Mouse (Mus musculus) embryonic stem cell, embryonic (primary cell): ENCODE results near the gene Gm28035.

ENCODE experiments used
- CTCF ChIA-PET, 4 experiments: fragments of 300-600 bp in 2 of 4; fragments of 350-600 bp in 2 of 4; sonication (Branson Sonifier 250); formaldehyde crosslinking; loops; one replicate each; lab custom pipeline; 2022; ENCODE audit warnings: inconsistent platforms in 2 of 4; lab: Charles Lee
- POLR2A ChIA-PET, 4 experiments: fragments of 300-600 bp in 2 of 4; fragments of 350-600 bp in 2 of 4; sonication (Branson Sonifier 250); formaldehyde crosslinking; loops; one replicate each; lab custom pipeline; 2022; ENCODE audit warnings: antibody characterized with exemption in 4 of 4, inconsistent platforms in 1 of 4; lab: Charles Lee

The Gm28035 gene

GRCm38 (mm10) chr2:30240267-30240666, at the start of gene Gm28035:
Gm28035 (plus strand) TSS chr2:30240567.
- ChIA-PET POLR2A (interaction anchor here in 2 of 4 experiments (0.6 to 8.2 kb wide), 7 partner anchors 8 to 432 kb away, joined by 3 to 66 read pairs (median 4); partner anchors contain the start of gene Spout1 (in 1 of the 2)), CTCF (interaction anchor here in 1 of 4 experiments (1.0 kb wide), 1 partner anchor 101 kb away, joined by 3 read pairs; no protein-coding TSS in a partner anchor)

- ChIA-PET CTCF (interaction anchor here in 3 of 4 experiments (0.7 to 3.6 kb wide), 4 partner anchors 11 to 20 kb away, joined by 3 to 13 read pairs (median 6); partner anchors contain the start of gene Kyat1 (in 1 of the 3)), POLR2A (interaction anchor here (0.6 to 7.6 kb wide), 16 partner anchors 9 to 1065 kb away, joined by 3 to 102 read pairs (median 5); partner anchors contain the start of genes Spout1 (in 3 of the 4), Kyat1 (in 2 of the 4), Endog (in 1 of the 4) and Phyhd1 (in 1 of the 4))
These were observed 48.4 kb upstream of the Gm28035 start for GRCm38 (mm10) chr2:30191790-30192580.

DNA sequence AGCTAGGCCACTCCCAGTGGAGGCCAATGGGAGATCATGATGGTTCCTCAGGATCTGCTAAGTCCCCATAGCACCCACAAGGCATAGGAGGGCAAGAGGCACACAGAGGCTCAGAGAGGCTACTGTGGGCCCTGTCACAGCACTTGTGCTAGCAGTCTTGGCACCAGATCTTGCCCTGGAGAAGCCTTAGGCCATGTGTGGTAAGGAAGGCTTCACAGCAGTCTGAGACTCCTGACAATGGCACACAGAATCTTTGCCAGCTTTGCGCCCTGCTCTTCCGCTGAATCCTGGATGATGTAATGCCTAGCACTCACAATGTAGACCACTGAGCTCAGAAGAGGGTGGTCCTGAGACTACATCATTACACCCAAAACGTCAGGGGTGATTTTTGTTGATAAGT, 45.7 kb upstream of the Gm28035 start:
- ChIA-PET POLR2A (interaction anchor here (0.7 to 5.5 kb wide), 13 partner anchors 8 to 1562 kb away, joined by 3 to 33 read pairs (median 4); partner anchors contain the start of genes Kyat1 (in 3 of the 4), Lrrc8a (in 1 of the 4) and Spout1 (in 1 of the 4)), CTCF (interaction anchor here (0.7 to 3.6 kb wide), 5 partner anchors 8 to 616 kb away, joined by 3 to 13 read pairs (median 4); no protein-coding TSS in a partner anchor)

DNA sequence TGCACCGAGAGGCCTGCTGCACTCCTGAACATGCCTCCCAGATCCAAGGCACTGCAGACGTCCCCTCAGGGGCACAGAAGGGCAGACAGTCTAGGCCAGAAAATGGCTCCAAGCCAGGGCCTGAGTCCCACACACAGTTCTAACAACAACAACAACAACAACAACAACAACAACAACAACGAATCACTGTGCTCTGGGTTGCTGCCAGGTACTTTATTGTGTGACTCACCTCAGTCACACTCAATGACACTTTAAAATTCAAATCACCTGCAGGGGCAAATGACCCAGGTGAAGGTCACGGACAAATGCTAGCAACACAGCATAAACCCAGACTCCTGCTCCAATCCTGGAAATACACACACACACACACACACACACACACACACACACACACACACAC, 42.3 kb upstream of the Gm28035 start:
- POLR2A ChIA-PET = interaction anchor here in 2 of 4 experiments (0.6 to 3.0 kb wide), 5 partner anchors 8 to 380 kb away, joined by 3 to 26 read pairs (median 5); partner anchors contain the start of gene Spout1 (in 1 of the 2)
- CTCF ChIA-PET = interaction anchor here in 3 of 4 experiments (0.6 to 1.0 kb wide), 3 partner anchors 13 to 92 kb away, joined by 3 to 4 read pairs (median 3); no protein-coding TSS in a partner anchor

DNA sequence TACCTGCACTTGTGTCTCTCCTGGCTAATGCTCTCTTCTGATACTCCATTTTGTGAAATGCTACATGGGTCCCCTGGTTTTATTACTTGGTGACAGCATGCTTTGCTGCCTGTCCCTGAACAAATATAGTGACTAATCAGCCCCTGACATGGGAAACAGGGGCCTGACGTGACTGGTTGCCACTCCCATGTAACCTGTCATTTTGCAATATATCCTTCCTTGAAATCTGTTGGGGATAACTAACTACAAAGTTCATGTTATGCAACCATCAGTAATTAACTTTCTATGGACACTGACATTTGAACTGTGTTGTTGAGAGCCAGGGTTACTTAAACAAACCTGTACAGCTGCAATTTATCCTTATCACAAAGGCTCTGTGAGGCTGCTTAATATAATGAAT, 40.4 kb upstream of the Gm28035 start:
- CTCF ChIA-PET = no interaction called here
- POLR2A ChIA-PET = interaction anchor here in 3 of 4 experiments (0.6 to 2.4 kb wide), 6 partner anchors 10 to 573 kb away, joined by 3 to 8 read pairs (median 4); partner anchors contain the start of gene Spout1 (in 1 of the 3)

- POLR2A ChIA-PET = interaction anchor here in 3 of 4 experiments (0.6 to 2.4 kb wide), 5 partner anchors 22 to 572 kb away, joined by 3 to 8 read pairs (median 3); partner anchors contain the start of genes Spout1 (in 2 of the 3) and Endog (in 1 of the 3)
- CTCF ChIA-PET = interaction anchor here in 2 of 4 experiments (0.6 to 0.7 kb wide), 3 partner anchors 28 to 270 kb away, joined by 3 read pairs; no protein-coding TSS in a partner anchor
These were observed 39.9 kb upstream of the Gm28035 start for GRCm38 (mm10) chr2:30200388-30200925.

- CTCF ChIA-PET = interaction anchor here (0.6 to 2.0 kb wide), 52 partner anchors 9 to 970 kb away, joined by 3 to 19 read pairs (median 4); partner anchors contain the start of genes Spout1 (in 4 of the 4), Endog (in 1 of the 4), Lrrc8a (in 1 of the 4) and Pkn3 (in 1 of the 4)
- POLR2A ChIA-PET = interaction anchor here in 3 of 4 experiments (0.6 to 4.6 kb wide), 32 partner anchors 9 to 212 kb away, joined by 3 to 33 read pairs (median 4); partner anchors contain the start of genes Spout1 (in 2 of the 3), Crat (in 1 of the 3), Dolpp1 (in 1 of the 3) and Endog (in 1 of the 3)
These were observed 36.9 kb upstream of the Gm28035 start for GRCm38 (mm10) chr2:30203439-30203838.

GRCm38 (mm10) chr2:30205255-30205628, 35.1 kb upstream of the Gm28035 start:
- ChIA-PET CTCF (interaction anchor here in 3 of 4 experiments (0.5 to 1.6 kb wide), 10 partner anchors 13 to 748 kb away, joined by 3 to 30 read pairs (median 4); partner anchors contain the start of genes Spout1 (in 2 of the 3), Cercam (in 1 of the 3), Endog (in 1 of the 3) and Tor1b (in 1 of the 3)), POLR2A (interaction anchor here (0.6 to 4.6 kb wide), 58 partner anchors 8 to 1603 kb away, joined by 3 to 33 read pairs (median 4); partner anchors contain the start of genes Endog (in 3 of the 4), Spout1 (in 3 of the 4), Lrrc8a (in 2 of the 4) and Phyhd1 (in 2 of the 4))

- ChIA-PET POLR2A (interaction anchor here (0.6 to 4.6 kb wide), 63 partner anchors 7 to 1603 kb away, joined by 3 to 33 read pairs (median 4); partner anchors contain the start of genes Endog (in 3 of the 4), Spout1 (in 3 of the 4), Lrrc8a (in 2 of the 4) and Phyhd1 (in 2 of the 4)), CTCF (interaction anchor here (0.5 to 1.6 kb wide), 9 partner anchors 14 to 337 kb away, joined by 3 to 30 read pairs (median 4); partner anchors contain the start of genes Spout1 (in 2 of the 4), Cercam (in 1 of the 4) and Endog (in 1 of the 4))
These were observed 34.6 kb upstream of the Gm28035 start, which contains the start of gene Kyat1 for GRCm38 (mm10) chr2:30205629-30206357. Kyat1 (minus strand) TSS chr2:30205847.

GRCm38 (mm10) chr2:30207401-30207800, 33.0 kb upstream of the Gm28035 start:
- CTCF ChIA-PET = no interaction called here
- POLR2A ChIA-PET = interaction anchor here in 1 of 4 experiments (0.6 to 2.3 kb wide), 2 partner anchors 20 to 296 kb away, joined by 3 to 6 read pairs; no protein-coding TSS in a partner anchor

DNA sequence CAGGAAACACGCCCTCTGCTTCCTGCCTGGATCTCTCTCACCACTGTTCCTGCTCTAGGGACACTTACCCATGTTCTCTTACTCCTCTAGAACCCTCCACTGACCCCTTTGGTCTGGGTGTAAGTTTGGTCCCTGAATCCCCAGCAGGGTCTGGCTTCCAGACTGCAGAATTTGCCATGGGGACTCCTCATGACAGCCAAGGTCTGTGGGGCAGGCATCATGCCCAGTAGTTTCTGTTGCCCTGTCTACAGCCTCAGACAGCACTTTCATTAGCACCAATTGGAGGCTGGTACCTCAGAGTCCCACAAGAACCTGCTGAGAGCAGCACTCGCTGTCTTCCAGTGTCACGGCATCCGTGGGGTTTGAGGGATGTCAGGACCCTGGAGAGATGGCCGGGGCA, 32.5 kb upstream of the Gm28035 start:
- CTCF ChIA-PET = no interaction called here
- POLR2A ChIA-PET = interaction anchor here in 2 of 4 experiments (1.2 to 1.4 kb wide), 2 partner anchors 30 to 37 kb away, joined by 4 read pairs; partner anchors contain the start of genes Endog (in 1 of the 2) and Lrrc8a (in 1 of the 2)

DNA sequence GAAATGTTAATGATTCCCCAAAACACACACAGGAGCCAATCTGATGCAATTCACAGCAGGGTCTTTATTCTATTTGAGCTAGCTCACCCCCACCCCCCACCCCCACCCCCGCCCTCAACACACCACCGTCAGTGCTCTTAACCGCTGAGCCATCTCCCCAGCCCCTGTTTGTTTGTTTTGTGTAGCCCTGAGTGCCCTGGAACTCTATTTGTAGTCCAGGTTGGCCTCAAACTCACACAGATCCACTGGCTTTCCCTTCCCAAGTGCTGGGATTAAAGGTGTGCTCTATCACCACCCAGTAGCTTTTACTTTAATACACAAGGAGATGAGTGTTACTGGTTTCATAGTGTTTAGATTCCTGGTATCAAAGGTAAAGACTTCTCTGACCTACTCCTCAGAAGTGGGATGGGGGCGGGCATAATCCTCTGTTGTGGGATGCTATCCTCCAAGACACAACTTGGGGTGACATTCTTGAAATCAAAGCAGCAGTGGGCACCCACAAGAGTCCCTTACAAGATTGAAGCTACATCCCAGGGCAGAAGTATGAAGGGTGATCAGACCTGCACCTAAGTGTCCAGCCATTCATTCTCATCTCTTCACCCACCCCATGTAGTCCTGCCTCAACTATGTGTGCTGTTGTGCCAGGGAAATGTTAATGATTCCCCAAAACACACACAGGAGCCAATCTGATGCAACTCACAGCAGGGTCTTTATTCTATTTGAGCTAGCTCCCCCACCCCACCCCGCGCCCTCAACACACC, 28.8 kb upstream of the Gm28035 start:
- CTCF ChIA-PET = interaction anchor here in 1 of 4 experiments (1.1 kb wide), 1 partner anchor 28 kb away, joined by 3 read pairs; no protein-coding TSS in a partner anchor
- POLR2A ChIA-PET = interaction anchor here in 3 of 4 experiments (0.6 to 3.4 kb wide), 18 partner anchors 8 to 474 kb away, joined by 3 to 11 read pairs (median 4); partner anchors contain the start of genes Endog (in 2 of the 3) and Spout1 (in 1 of the 3)

DNA sequence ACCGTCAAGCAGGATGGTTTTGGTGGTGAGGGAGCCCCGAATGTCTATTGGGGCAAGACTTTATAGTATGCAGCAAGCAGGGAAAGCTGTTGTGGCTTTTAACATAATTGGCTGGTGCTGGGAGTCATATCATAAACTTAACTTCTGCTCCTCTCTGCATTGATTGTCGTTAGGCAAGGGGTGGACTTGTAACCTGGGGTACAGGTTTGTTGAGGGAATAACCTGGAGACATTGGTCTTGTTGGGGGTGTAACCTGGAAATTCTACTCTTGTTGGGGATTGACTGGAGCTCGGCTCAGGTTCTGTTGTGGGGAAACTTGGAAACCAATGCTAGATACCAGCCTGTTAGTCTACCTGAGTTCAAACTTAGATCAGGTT, 28.2 kb upstream of the Gm28035 start:
- ChIA-PET CTCF (interaction anchor here in 1 of 4 experiments (1.1 to 1.6 kb wide), 2 partner anchors 9 to 29 kb away, joined by 3 to 5 read pairs; no protein-coding TSS in a partner anchor), POLR2A (interaction anchor here in 3 of 4 experiments (0.6 to 3.4 kb wide), 20 partner anchors 9 to 474 kb away, joined by 3 to 11 read pairs (median 4); partner anchors contain the start of genes Endog (in 2 of the 3), Lrrc8a (in 1 of the 3) and Spout1 (in 1 of the 3))

- CTCF ChIA-PET = interaction anchor here in 2 of 4 experiments (1.1 to 1.6 kb wide), 3 partner anchors 10 to 223 kb away, joined by 3 to 5 read pairs (median 4); no protein-coding TSS in a partner anchor
- POLR2A ChIA-PET = interaction anchor here in 2 of 4 experiments (0.7 to 3.0 kb wide), 15 partner anchors 9 to 89 kb away, joined by 3 to 11 read pairs (median 4); partner anchors contain the start of genes Endog (in 1 of the 2), Lrrc8a (in 1 of the 2) and Spout1 (in 1 of the 2)
These were observed 27.4 kb upstream of the Gm28035 start for GRCm38 (mm10) chr2:30212951-30213350.

GRCm38 (mm10) chr2:30214745-30215144, 25.6 kb upstream of the Gm28035 start:
- ChIA-PET CTCF (interaction anchor here in 1 of 4 experiments (0.5 kb wide), 1 partner anchor 323 kb away, joined by 5 read pairs; no protein-coding TSS in a partner anchor), POLR2A (interaction anchor here in 3 of 4 experiments (0.6 to 1.8 kb wide), 7 partner anchors 9 to 48 kb away, joined by 3 to 6 read pairs (median 4); partner anchors contain the start of genes Kyat1 (in 1 of the 3), Lrrc8a (in 1 of the 3) and Spout1 (in 1 of the 3))
